Mouse (Mus musculus): Measurements from ENCODE around the gene Arhgef26. TPM values are rescaled to one million over a fixed set of nuclear protein-coding genes. Genes with fewer than 3 reads are reported as not detected.

The Arhgef26 gene
- total and polyA plus RNA-seq, 3 experiments: 0.16 TPM; not detected in 2

DNA sequence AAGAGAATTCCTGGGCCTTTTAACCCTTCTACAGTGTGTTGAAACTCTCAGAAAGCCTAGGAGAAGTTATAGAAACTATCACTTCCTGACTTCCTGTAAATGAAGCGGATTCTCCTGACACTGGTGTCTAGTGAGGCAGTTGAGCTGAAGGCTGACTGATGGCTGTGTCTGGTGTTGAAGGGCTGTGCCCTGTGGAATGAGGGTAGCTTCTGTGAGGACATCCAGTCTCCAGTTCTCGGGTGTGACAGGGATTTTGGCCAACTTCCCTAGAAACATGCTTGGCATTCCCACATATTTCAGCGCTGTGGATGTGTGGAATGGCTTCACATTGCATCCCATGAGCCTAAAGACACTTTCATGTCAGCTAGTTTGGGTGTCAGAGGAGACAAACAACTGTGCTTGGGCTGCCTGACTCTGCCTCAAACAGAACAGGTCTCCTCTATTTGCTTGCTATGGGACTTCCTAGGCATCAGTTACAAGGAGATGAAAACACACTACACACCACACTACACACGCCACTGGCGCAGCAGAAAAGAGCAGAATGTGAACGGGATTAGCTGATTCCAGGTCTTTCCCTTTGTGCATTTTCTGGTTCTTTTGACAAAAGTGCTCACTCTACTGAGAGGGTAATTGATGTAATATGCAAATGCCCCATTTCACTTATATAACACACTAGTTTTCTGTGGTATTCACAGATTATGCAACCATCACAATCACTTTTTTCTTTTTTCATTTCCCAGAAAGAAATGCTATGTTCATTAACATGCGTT, 66.5 kb downstream of the Arhgef26 start:
- ATAC-seq (ENCODE audit: extremely low read depth, insufficient number of reproducible peaks, low FRiP score, poor library complexity, severe bottlenecking): no peak

DNA sequence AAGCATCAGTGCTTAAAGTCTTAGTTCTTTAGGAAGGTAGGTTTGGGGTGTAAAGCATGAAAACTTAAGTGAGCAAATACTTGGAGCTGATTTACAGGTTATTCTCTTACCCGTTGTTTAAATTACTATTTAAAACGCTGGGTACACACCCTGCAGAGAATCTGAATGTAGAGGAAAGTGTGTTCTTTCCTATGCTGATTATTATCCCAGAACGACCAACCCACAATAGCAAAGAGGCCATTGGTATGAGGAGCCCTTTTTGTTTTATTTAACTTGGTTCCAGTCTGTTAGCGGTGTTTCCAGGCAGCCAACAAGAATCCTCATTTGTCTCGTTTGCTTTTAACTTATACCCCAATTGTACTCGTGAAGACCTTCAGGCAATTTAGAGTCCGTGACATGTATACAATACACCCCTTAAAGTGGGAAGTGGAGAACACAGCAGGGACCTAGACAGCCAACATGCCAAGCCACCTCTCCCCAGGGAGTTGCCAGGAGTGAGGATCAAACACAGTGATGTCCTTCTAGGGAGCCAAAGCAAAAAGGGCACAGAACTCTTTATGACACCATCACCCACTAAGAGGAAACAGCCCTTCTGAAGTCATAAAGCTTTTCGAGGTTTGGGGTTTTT, 71.5 kb downstream of the Arhgef26 start:
- no peak for TF ChIP-seq POLR2AphosphoS5 (IDR thresholded peaks at IDR 0.05; ENCODE audit: insufficient replicate concordance, low read depth, low read length)
- no peak for TF ChIP-seq GATA2 (IDR thresholded peaks at IDR 0.05; ENCODE audit: borderline replicate concordance, low read depth, low read length)
- no peak for TF ChIP-seq CTCF (IDR thresholded peaks at IDR 0.05; ENCODE audit: low read depth, low read length)
- TF ChIP-seq GATA1 (IDR thresholded peaks at IDR 0.05; ENCODE audit: borderline replicate concordance, low read length): no peak
- TF ChIP-seq TAL1 (conservative IDR thresholded peaks at IDR 0.05; ENCODE audit: low read depth, low read length): no peak
- peaks cover 2% of the 10 kb centered on the region; the same call in 1 of the 2 replicates for H3K27me3 ChIP-seq (ENCODE audit: insufficient read depth, low read length)
- H3K4me1 ChIP-seq (ENCODE audit: insufficient read depth, low read depth, low read length): no peaks in the 10 kb centered on the region
- H3K4me3 ChIP-seq (ENCODE audit: low read depth, low read length): no peak overlapping the region
- DNase-seq (ENCODE audit: low spot score): no peak
- ATAC-seq (ENCODE audit: extremely low read depth, insufficient number of reproducible peaks, low FRiP score, poor library complexity, severe bottlenecking): no peak
- H3K36me3 ChIP-seq (replicated peaks): no peaks in the 10 kb centered on the region
- H3K9me3 ChIP-seq (replicated peaks): no peaks in the 10 kb centered on the region

More for the DNA sequence above, 66.5 kb downstream of the Arhgef26 start:
- DNase-seq (ENCODE audit: low spot score): no peak
- no peaks in the 10 kb centered on the region for H3K36me3 ChIP-seq (replicated peaks)
- H3K4me1 ChIP-seq (ENCODE audit: insufficient read depth, low read depth, low read length): no peaks in the 10 kb centered on the region
- peaks cover 10% of the 10 kb centered on the region for H3K27me3 ChIP-seq (ENCODE audit: insufficient read depth, low read length)
- H3K9me3 ChIP-seq (replicated peaks): no peaks in the 10 kb centered on the region
- TF ChIP-seq POLR2AphosphoS5 (IDR thresholded peaks at IDR 0.05; ENCODE audit: insufficient replicate concordance, low read depth, low read length): no peak
- TF ChIP-seq GATA2 (IDR thresholded peaks at IDR 0.05; ENCODE audit: borderline replicate concordance, low read depth, low read length): no peak
- no peak for TF ChIP-seq GATA1 (IDR thresholded peaks at IDR 0.05; ENCODE audit: borderline replicate concordance, low read length)
- TF ChIP-seq TAL1 (conservative IDR thresholded peaks at IDR 0.05; ENCODE audit: low read depth, low read length): no peak
- no peak for TF ChIP-seq CTCF (IDR thresholded peaks at IDR 0.05; ENCODE audit: low read depth, low read length)
- no peak overlapping the region for H3K4me3 ChIP-seq (ENCODE audit: low read depth, low read length)

DNA sequence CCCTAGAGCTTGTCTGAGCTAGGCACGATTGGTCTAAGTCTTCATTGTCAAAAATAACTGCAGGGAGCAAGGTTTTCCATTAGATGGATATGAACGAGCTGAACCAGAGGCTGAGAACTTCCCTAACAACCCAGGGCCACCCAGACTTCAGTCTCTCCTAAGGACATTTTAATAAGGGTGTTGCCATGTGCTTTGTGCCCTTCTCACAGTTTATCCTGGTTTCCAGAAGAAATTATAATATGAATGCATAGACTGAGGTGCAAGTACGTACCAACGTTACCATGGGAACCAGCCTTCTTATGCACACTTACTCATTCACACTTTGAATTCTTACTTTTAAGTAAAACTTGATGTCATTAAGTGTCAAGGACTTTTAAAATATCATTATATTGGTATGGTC, 72.3 kb downstream of the Arhgef26 start:
- Histone ChIP-seq H3K27me3 (ENCODE audit: insufficient read depth, low read length) (no peaks in the 10 kb centered on the region), H3K4me1 (ENCODE audit: insufficient read depth, low read depth, low read length) (no peaks in the 10 kb centered on the region), H3K36me3 (replicated peaks) (no peaks in the 10 kb centered on the region), H3K4me3 (ENCODE audit: low read depth, low read length) (no peak overlapping the region), H3K9me3 (replicated peaks) (no peaks in the 10 kb centered on the region)
- DNase-seq (ENCODE audit: low spot score) (no peak), ATAC-seq (ENCODE audit: extremely low read depth, insufficient number of reproducible peaks, low FRiP score, poor library complexity, severe bottlenecking) (no peak)
- TF ChIP-seq POLR2AphosphoS5 (IDR thresholded peaks at IDR 0.05; ENCODE audit: insufficient replicate concordance, low read depth, low read length) (no peak), GATA2 (IDR thresholded peaks at IDR 0.05; ENCODE audit: borderline replicate concordance, low read depth, low read length) (no peak), TAL1 (conservative IDR thresholded peaks at IDR 0.05; ENCODE audit: low read depth, low read length) (no peak), GATA1 (IDR thresholded peaks at IDR 0.05; ENCODE audit: borderline replicate concordance, low read length) (no peak), CTCF (IDR thresholded peaks at IDR 0.05; ENCODE audit: low read depth, low read length) (no peak)

DNA sequence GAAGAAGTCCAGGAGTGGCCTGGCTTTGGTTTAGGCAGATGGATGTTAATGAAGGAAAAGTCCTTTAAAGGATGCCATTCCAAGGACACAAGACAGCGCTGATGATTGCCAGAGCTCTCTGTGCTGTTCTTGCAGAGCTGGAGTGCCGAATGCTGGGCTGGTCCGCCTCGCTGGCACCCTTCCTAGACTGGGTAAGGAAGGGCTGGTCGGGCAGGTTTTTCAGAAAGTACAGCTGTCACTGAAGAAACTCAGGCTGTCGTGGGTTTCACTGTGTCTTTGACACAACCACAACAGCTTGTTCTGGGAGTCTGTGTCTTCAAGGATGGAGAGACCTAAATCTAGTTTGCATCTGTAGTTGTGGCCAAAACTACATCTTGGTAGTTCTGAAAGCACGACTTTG, 74.6 kb downstream of the Arhgef26 start:
- DNase-seq (ENCODE audit: low spot score): no peak

DNA sequence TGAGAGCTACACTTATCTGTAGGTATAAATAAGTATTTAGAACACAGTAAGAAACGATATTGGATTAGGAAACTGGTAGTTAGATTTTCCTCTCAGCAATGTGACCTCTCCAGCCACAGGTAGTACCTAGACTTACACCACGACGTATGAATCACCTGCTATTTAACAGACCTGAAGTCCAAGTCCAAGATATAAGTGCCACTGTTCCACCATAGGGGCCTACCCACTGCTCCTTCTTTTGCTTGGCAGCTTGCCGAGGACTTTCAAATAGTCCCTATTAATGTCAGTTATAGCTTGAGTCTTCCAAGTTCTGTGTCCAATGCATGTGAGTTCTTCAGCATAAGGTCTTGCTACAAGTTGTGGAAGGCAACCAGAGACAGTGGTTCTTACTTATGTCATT, 76.8 kb downstream of the Arhgef26 start:
- no peaks in the 10 kb centered on the region; the same call in 1 of the 2 replicates for H3K27me3 ChIP-seq (ENCODE audit: insufficient read depth, low read length)
- DNase-seq (ENCODE audit: low spot score): no peak
- no peak for ATAC-seq (ENCODE audit: extremely low read depth, insufficient number of reproducible peaks, low FRiP score, poor library complexity, severe bottlenecking)
- H3K36me3 ChIP-seq (replicated peaks): no peaks in the 10 kb centered on the region
- no peaks in the 10 kb centered on the region for H3K4me1 ChIP-seq (ENCODE audit: insufficient read depth, low read depth, low read length)
- TF ChIP-seq POLR2AphosphoS5 (IDR thresholded peaks at IDR 0.05; ENCODE audit: insufficient replicate concordance, low read depth, low read length) (no peak), CTCF (IDR thresholded peaks at IDR 0.05; ENCODE audit: low read depth, low read length) (no peak), GATA1 (IDR thresholded peaks at IDR 0.05; ENCODE audit: borderline replicate concordance, low read length) (no peak), GATA2 (IDR thresholded peaks at IDR 0.05; ENCODE audit: borderline replicate concordance, low read depth, low read length) (no peak), TAL1 (conservative IDR thresholded peaks at IDR 0.05; ENCODE audit: low read depth, low read length) (no peak)
- H3K9me3 ChIP-seq (replicated peaks): no peaks in the 10 kb centered on the region
- no peak overlapping the region for H3K4me3 ChIP-seq (ENCODE audit: low read depth, low read length)

More for the DNA sequence above, 74.6 kb downstream of the Arhgef26 start:
- no peak for TF ChIP-seq TAL1 (conservative IDR thresholded peaks at IDR 0.05; ENCODE audit: low read depth, low read length)
- no peak for TF ChIP-seq GATA2 (IDR thresholded peaks at IDR 0.05; ENCODE audit: borderline replicate concordance, low read depth, low read length)
- no peak for TF ChIP-seq POLR2AphosphoS5 (IDR thresholded peaks at IDR 0.05; ENCODE audit: insufficient replicate concordance, low read depth, low read length)
- TF ChIP-seq CTCF (IDR thresholded peaks at IDR 0.05; ENCODE audit: low read depth, low read length): no peak
- no peak for TF ChIP-seq GATA1 (IDR thresholded peaks at IDR 0.05; ENCODE audit: borderline replicate concordance, low read length)
- H3K4me3 ChIP-seq (ENCODE audit: low read depth, low read length): no peak overlapping the region
- no peak for ATAC-seq (ENCODE audit: extremely low read depth, insufficient number of reproducible peaks, low FRiP score, poor library complexity, severe bottlenecking)
- H3K4me1 ChIP-seq (ENCODE audit: insufficient read depth, low read depth, low read length): no peaks in the 10 kb centered on the region
- no peaks in the 10 kb centered on the region; the same call in 1 of the 2 replicates for H3K27me3 ChIP-seq (ENCODE audit: insufficient read depth, low read length)
- H3K9me3 ChIP-seq (replicated peaks): no peaks in the 10 kb centered on the region
- H3K36me3 ChIP-seq (replicated peaks): no peaks in the 10 kb centered on the region

DNA sequence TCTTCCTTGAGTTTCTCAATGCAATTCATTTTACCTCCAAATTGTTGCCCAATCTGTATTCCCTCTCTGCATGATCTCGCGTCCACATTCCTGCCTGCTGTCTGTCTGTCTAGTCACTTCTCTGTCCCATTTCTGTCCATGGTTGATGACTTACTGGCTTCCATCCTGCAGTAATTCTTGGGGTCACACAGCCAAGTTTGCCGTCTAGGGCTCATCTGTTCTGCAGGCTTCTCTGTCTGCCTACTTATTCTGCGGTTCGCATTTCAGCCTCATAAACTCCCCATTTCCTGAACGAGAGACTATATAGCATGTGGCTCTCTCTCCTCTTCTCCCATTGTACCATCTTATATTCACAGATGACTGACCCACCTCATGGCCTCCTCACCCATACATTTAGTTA, 79.3 kb downstream of the Arhgef26 start:
- DNase-seq (ENCODE audit: low spot score) (no peak), ATAC-seq (ENCODE audit: extremely low read depth, insufficient number of reproducible peaks, low FRiP score, poor library complexity, severe bottlenecking) (no peak)
- H3K36me3 ChIP-seq (replicated peaks): no peaks in the 10 kb centered on the region
- H3K27me3 ChIP-seq (ENCODE audit: insufficient read depth, low read length): no peaks in the 10 kb centered on the region; the same call in 1 of the 2 replicates
- no peak for TF ChIP-seq POLR2AphosphoS5 (IDR thresholded peaks at IDR 0.05; ENCODE audit: insufficient replicate concordance, low read depth, low read length)
- no peaks in the 10 kb centered on the region for H3K9me3 ChIP-seq (replicated peaks)
- H3K4me1 ChIP-seq (ENCODE audit: insufficient read depth, low read depth, low read length): no peaks in the 10 kb centered on the region
- no peak overlapping the region for H3K4me3 ChIP-seq (ENCODE audit: low read depth, low read length)

All from G1E (cell line).